Mouse (Mus musculus) intestine, embryonic 15.5 days (tissue): Measurements from ENCODE around the gene Gm6020. TPM values are rescaled to one million over a fixed set of nuclear protein-coding genes. Genes with fewer than 3 reads are reported as not detected.
A peak's percentile ranks its signal among the peaks of the same experiment; 100 is the strongest.

Experiments used
- ATAC-seq: fragments of 200-750 bp; cut with Nextera tagmentation; 2 replicates; pipeline ENCODE4 v1.8.0; 2017; ENCODE audit warnings: moderate TSS enrichment, moderate library complexity
- H3K27ac ChIP-seq: fragments of 300-500 bp; sonication (generic); 2 replicates; pipeline ENCODE4 v1.5.1; 2015; ENCODE audit warnings: mild to moderate bottlenecking, inconsistent platforms
- H3K27me3 ChIP-seq: fragments of 300-500 bp; sonication (generic); replicated peaks from 2 replicates; pipeline ENCODE4 v1.6.1; 2015; ENCODE audit warnings: inconsistent platforms
- H3K36me3 ChIP-seq: fragments of 300-500 bp; sonication (generic); 2 replicates; pipeline ENCODE4 v1.6.1; 2015; ENCODE audit warnings: inconsistent platforms
- H3K4me1 ChIP-seq: fragments of 300-500 bp; sonication (generic); replicated peaks from 2 replicates; pipeline ENCODE4 v1.6.1; 2015; ENCODE audit warnings: inconsistent platforms
- H3K4me2 ChIP-seq: fragments of 300-500 bp; sonication (generic); replicated peaks from 2 replicates; pipeline ENCODE4 v1.6.1; 2015; ENCODE audit warnings: mild to moderate bottlenecking, inconsistent platforms
- H3K4me3 ChIP-seq: fragments of 300-500 bp; sonication (generic); replicated peaks from 2 replicates; pipeline ENCODE4 v1.5.1; 2015; ENCODE audit warnings: inconsistent platforms
- H3K9ac ChIP-seq: fragments of 300-500 bp; sonication (generic); 2 replicates; pipeline ENCODE4 v1.6.1; 2015; ENCODE audit warnings: inconsistent platforms
- H3K9me3 ChIP-seq: fragments of 300-500 bp; sonication (generic); 2 replicates; pipeline ENCODE4 v1.6.1; 2016; ENCODE audit warnings: inconsistent platforms
- WGBS: fragments of 180-500 bp; shearing (Covaris S2); methylation state at CpG from one replicate; pipeline ENCODE4 v1.1.7; 2015; 5-methylcytosine and 5-hydroxymethylcytosine counted together
- polyA plus RNA-seq: library from polyadenylated mRNA; unstranded; fragments of >200 nt; fragmentation: Nextera tagmentation; extraction: Ambion mirVana; gene quantifications from 2 replicates; pipeline ENCODE4 v1.2.1, GENCODE M21; 2015

The Gm6020 gene
- polyA plus RNA-seq, 1 experiment from 2014 or later: not detected

GRCm38 (mm10) chr19:61224678-61225525, 41.2 kb downstream of the Gm6020 start:
- Histone ChIP-seq H3K9me3 (no peaks in the 10 kb centered on the region), H3K4me3 (peak overlapping the region; percentile 61), H3K9ac (no peak overlapping the region), H3K4me1 (0 out of 2 replicates have a peak, but pooled peaks cover 7% of the 10 kb centered on the region), H3K27ac (0 out of 2 replicates have a peak overlapping the region, but pooled peaks have one; percentile 44), H3K4me2 (peak overlapping the region; percentile 78), H3K27me3 (no peaks in the 10 kb centered on the region), H3K36me3 (no peaks in the 10 kb centered on the region)
- peak; percentile 13 for ATAC-seq
- WGBS: 29% methylated on average over 53 of the region's 53 CpGs

DNA sequence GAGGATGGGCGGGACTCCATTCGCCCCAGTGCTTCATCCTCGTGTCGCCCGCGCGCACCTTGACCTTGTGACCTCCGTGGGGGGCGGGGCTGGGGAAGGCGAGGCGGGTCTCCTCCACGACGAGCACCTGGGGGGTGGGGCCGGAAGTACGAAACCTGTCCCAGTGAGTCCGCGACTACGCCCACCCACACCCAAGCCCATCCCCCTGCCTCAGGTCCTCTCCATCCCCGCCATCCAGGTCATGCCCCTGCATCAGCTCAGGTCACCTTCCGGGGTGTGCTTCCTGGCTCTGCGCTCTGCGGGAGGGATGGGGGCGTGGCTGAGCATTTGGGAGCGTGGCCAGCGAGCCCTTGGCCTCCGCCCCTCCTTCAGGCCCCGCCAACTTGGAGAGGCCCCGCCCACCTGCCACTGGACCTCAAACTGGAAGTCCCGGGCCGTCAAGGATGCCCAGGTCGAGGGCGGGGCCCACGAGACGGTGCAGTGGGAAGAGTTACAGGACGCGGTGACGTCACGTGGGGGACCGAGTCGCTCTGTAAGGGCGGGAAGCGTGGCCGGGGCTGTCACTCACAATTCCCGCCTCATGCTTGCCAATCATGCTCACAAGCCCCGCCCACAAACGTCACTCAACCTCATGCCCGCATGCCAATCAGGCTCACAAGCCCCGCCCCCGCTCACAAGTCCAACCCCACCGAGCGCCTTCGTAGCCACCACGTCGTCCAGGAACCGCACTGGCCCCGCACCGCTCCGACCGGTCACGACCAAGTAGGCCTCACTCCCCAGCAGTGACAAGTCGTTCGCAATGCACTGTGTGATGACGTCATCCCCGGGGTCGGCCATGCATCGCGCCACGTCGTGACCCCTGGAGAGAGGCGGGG, 42.1 kb downstream of the Gm6020 start:
- peak overlapping the region; percentile 94 for H3K27ac ChIP-seq
- peak overlapping the region; percentile 78 for H3K4me2 ChIP-seq
- 6% methylated on average over 70 of the region's 70 CpGs for WGBS
- H3K9ac ChIP-seq: peak overlapping the region; percentile 8; the same call in 1 of the 2 replicates
- no peaks in the 10 kb centered on the region for H3K36me3 ChIP-seq
- peak; percentile 64 for ATAC-seq
- peak overlapping the region; percentile 61 for H3K4me3 ChIP-seq
- H3K9me3 ChIP-seq: no peaks in the 10 kb centered on the region
- H3K27me3 ChIP-seq: no peaks in the 10 kb centered on the region
- H3K4me1 ChIP-seq: 0 out of 2 replicates have a peak, but pooled peaks cover 7% of the 10 kb centered on the region

DNA sequence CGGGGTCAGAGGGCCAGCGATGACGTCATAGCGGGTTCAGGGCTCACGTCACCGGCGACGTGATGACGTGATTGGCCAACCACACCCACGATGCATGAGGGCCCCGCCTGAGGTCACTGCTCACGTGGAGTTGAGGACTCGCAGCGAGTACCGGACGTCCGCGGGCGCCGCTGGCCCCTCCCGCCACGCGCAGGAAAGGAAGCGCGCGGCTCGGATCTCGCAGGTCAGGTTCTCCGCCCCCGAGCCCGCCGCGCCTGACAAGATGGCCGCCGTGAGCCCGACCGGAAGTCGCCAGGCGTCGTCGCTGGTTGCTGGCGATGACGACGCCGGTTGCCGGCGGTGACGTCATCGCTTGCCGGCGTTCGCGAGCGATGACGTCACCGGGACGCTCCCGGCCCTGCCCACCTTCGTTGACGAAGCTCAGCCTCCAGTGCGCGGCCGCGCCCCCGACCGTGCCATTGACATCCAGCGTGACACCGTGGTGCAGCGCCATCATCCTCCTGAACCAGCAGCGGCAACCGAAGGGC, 42.8 kb downstream of the Gm6020 start:
- peak overlapping the region; percentile 61 for H3K4me3 ChIP-seq
- H3K4me1 ChIP-seq: 0 out of 2 replicates have a peak, but pooled peaks cover 7% of the 10 kb centered on the region
- no peaks in the 10 kb centered on the region for H3K36me3 ChIP-seq
- peak; percentile 44 for ATAC-seq
- H3K9ac ChIP-seq: peak overlapping the region; percentile 20; the same call in 1 of the 2 replicates
- H3K4me2 ChIP-seq: peak overlapping the region; percentile 78
- H3K27ac ChIP-seq: peak overlapping the region; percentile 94
- H3K9me3 ChIP-seq: no peaks in the 10 kb centered on the region
- H3K27me3 ChIP-seq: no peaks in the 10 kb centered on the region
- WGBS: 2% methylated on average over 71 of the region's 71 CpGs

- Histone ChIP-seq H3K36me3 (no peaks in the 10 kb centered on the region), H3K9me3 (no peaks in the 10 kb centered on the region), H3K27ac (peak overlapping the region; percentile 94), H3K9ac (peak overlapping the region; percentile 39), H3K27me3 (no peaks in the 10 kb centered on the region), H3K4me1 (0 out of 2 replicates have a peak, but pooled peaks cover 7% of the 10 kb centered on the region), H3K4me2 (peak overlapping the region; percentile 78), H3K4me3 (peak overlapping the region; percentile 61)
- 1% methylated on average over 71 of the region's 71 CpGs for WGBS
- peak; percentile 89 for ATAC-seq
Observed at GRCm38 (mm10) chr19:61226928-61227854, 43.5 kb downstream of the Gm6020 start.

DNA sequence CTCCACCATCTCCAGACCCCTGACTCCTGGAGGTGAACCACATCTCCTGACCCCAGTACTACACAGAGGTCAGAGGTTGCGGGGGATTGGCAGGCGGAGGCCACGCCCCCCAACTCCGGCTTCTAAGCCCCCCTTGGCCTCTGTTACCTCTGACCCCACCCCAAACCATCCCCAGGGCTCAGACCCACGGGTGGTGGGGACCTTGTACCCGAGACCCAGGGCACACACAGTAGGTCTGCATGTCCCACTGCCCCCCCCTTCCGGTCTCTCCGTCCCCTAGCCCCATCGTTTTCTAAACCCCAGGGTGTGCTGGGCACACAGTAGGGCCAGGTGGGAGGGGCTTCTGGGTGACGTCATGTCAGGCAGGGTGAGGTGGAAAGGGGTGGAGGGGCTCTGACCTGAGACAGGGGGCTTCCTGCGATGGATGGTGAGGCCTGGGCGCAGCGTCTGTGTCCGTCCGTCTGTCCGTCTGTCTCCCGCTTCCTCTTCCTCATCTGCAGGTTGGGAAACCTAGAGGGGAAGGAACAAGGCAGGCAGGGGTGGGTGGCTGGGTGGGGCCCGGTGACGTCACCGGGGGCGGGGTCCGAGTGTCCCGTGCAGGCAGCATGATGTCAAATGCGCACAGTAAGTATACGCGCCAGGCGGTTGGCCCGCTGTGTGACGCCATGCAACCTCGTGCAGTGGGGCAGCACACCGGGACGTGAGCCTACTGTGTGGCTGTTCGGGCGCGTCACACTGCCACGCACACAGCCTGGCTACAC, 44.4 kb downstream of the Gm6020 start, which contains the start of gene Csf2ra:
Gene Csf2ra (minus strand): TSS at position 489 of the 761 bp plus-strand sequence.
- Histone ChIP-seq H3K9me3 (no peaks in the 10 kb centered on the region), H3K36me3 (no peaks in the 10 kb centered on the region), H3K4me2 (peak within 1 kb of the TSS; percentile 78), H3K27me3 (no peaks in the 10 kb centered on the region), H3K4me1 (0 out of 2 replicates have a peak, but pooled peaks cover 7% of the 10 kb centered on the region), H3K27ac (peak within 1 kb of the TSS; percentile 94), H3K9ac (peak within 1 kb of the TSS; percentile 39), H3K4me3 (peak within 1 kb of the TSS; percentile 61)
- ATAC-seq: no peak
- WGBS: 51% methylated on average over 36 of the region's 36 CpGs

Other genes starting within 250 kb of the Gm6020 start
- gene Zfp950, start 43.0 kb upstream of the Gm6020 start, polyA plus RNA-seq: 32.8 and 38.1 TPM in 2 replicates
- gene Gm7102, start 7.6 kb upstream of the Gm6020 start, polyA plus RNA-seq: 0.16 TPM in 1 of 2 replicates, not detected in the other
- gene Csf2ra, start 44.5 kb downstream of the Gm6020 start, polyA plus RNA-seq: 33.9 and 40.7 TPM in 2 replicates
- not detected in 2 replicates for gene Gm21060, start 113.2 kb downstream of the Gm6020 start, polyA plus RNA-seq